Mouse (Mus musculus) frontal cortex, postnatal 14 days (tissue): ENCODE data around the gene Bst1.
A peak's percentile ranks its signal among the peaks of the same experiment; 100 is the strongest.

Experiments
- DNase-seq, 2 experiments: peaks; one replicate each; pipeline ENCODE4 v3.0.0; 2022; ENCODE audit warnings: low spot score in 2 of 2

The Bst1 gene

DNA sequence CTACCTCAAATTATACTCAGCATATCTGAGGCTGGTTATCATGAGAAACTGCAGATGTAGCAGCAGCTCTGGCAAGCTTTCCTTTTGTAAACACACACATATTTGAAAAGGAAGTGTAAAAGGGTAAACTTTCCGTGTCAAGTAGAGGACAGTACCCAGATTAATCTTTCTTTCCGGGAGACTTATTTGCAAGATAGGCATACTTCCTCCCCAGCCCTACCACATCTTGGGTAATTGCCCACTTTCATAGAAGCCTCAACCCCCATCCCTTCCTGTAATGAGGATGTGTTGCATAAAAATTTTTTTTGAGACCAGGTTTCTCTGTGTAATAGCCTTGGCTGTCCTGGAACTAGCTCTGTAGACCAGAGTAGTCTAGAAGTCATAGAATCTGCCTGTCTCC lies 37.1 kb downstream of the Bst1 start:
- DNase-seq: no peak

DNA sequence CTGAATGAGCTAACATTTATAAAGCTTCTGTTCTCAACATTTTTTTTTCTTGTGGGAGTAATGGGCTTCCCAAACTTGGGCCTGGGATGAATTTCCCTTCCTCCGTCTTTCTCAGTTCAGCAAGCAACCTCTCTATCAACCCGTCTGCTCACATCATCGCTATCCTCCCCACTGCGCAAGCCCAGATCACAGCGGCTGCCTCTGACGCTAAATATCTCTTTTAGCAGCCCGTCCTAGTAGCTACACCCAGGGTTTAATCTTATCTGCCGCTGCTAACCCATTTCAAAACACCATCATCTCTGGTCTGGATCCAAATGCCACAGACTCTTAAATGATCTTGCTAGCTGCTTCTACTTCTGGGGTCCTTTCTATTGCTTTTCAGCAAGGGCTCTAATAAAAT lies 41.0 kb downstream of the Bst1 start:
- no peak for DNase-seq

DNA sequence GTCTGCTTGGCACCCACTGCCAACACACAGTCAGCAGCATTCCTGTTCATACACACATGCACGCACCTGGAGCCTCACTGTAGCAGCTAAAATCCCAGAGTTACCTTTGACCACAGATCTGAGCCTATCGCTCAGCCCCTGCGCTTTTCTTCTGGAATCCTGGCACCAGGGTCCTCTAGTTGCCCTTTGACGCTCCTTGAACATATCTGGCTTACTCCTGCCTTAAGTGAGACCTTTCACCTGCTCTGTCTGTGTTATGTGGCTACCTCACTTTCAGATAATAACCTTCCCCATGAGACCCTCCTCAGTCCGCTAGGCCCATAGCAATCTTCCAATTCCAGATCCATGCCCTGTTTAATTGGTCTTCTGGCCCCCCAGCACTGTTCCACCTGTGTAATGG lies 41.4 kb downstream of the Bst1 start:
- no peak for DNase-seq

DNA sequence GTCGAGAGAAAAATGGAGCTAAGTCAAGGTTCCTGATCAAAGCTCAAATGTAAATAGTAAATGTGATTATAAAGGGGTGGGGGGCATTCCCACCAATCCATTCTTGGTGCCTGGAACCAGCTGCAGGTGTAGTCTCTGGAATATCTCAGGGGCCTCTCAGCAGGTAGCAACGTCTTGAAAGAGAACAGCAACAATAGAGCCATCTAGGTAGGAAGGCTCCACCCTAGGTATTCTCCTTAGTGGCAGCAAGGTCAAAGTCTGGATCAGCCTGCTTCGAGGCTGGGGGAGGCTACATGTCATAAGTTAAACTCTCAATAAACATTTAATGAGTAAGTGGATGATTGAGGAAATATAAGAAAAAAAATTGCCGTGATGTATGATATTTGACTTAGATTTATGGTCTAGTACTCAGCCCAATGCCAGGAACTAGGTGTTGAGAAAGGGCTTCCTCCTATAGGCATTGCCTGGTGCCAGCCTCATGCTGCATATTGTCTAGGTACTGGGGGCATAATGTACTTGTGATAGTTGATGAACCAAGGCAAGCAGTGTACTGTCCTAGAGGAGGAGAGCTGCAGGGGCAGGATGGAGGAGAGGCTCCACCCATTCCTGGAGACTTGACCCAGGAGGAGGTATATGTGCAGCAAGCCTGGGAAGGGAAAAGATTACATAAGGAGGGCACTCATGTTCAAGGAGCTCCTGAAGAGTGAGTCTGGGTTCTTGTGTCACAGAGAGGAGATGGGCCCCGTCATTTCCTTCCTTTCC lies 42.2 kb downstream of the Bst1 start:
- no peak for DNase-seq

DNA sequence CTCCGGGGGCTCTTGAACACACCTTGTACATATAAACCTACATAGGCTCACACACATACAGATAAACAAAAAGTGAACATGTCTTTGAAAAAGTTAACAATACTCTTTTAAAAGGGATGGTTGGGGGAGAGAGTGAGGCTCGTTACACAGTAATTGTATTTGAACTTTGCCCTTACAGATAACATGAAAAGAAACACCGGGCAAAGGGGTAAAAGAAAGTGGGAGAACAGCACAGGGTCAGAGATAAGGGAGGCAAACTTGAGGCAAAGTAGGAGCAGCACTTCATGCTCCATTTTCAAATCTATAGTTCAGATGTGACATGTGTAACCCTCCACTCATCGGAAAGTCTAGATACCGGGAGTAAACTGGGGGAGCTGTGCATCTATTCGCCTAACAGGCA lies 45.0 kb downstream of the Bst1 start:
- DNase-seq: no peak

DNA sequence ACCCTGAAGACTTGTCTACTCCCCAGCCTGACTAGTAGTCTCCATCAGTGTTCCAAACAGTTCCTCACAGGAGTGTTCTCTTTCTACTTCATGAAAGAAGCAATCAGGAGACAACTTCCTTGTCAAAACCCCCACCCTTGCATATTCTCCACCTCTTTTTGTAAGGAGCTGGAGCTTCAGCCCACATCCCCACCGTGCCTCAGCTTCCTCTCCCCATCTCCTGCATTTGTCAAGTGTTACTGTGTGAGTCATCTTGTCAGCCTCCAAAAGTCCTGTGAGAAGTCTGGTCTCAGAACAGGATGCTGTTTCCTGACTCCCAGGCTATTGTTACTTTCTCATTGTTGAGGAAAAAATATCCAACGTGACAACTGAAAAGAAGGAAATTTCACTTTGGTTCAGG lies 46.6 kb downstream of the Bst1 start:
- DNase-seq: no peak

DNA sequence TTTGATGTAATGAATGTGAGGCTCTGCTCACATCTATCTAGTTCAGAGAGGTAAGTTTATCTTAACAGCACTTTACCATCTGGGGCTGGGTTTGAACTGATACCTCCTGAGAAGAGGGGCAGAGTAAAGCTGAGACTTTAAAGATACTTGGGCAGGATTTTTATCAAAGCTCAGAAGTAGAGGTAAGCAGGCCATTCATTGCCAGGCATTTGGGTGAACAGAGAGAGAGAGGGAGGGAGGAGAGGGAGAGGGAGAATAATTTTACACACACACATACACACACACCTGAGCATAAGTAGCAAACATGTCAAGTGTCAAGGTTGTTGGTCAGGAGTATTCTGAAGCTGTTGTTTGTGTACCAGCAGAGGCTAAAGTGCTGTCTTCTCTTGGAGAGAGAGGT lies 49.6 kb downstream of the Bst1 start, which contains the start of gene Cd38:
TSS of gene Cd38 (plus strand) at position 301 of the 400 bp plus-strand sequence.
- DNase-seq: no peak

DNA sequence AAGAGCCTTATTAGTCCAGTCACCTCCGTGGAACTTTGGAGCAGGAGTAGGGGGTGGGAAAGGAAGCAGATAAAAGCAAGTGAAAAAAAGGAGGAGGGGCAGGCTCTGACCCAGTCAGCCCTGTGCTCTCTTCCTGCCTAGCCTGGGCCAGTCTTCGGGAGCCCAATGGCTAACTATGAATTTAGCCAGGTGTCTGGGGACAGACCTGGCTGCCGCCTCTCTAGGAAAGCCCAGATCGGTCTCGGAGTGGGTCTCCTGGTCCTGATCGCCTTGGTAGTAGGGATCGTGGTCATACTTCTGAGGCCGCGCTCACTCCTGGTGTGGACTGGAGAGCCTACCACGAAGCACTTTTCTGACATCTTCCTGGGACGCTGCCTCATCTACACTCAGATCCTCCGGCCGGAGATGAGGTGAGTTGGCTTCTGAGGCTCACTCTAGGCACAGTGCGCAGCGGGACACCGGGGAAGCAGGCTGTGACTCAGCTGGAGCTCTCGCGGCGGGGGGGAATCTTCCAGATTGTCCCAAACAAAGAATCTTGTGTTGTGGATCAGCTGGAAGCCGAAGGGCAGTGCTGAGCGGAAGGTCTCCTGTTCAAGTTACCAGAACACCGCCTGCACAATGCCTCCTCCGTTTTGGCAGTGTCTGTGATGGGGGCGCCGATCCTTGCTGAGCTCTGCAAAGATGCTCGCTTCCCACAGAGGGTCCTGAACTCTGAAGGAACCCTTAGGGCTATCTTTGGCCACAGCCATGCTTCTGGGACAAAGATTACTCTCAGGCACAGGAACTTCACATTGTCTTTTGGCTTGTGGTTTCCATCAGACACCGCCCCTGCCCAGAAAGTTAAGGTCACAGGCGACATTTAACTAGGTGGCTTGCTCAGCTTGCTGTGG lies 50.3 kb downstream of the Bst1 start:
- peak in 1 of 2 experiments; percentile 21 for DNase-seq

DNA sequence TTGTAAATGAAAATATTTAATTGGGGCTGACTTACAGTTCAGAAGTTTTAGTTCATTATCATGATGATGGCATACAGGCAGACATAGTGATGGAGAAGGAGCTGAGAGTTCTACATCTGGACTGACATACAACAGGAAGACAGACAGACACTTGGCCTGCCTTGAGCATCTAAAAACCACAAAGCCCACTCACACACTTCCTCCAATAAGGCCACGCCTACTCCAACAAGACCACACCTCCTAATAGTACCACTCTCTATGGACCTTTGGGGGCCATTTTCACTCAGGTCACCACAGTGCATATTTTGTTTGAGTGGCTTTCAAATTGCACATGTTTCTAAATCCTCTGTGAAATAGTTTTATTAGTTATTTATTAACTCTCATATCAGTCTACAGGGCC lies 53.2 kb downstream of the Bst1 start:
- no peak for DNase-seq

DNA sequence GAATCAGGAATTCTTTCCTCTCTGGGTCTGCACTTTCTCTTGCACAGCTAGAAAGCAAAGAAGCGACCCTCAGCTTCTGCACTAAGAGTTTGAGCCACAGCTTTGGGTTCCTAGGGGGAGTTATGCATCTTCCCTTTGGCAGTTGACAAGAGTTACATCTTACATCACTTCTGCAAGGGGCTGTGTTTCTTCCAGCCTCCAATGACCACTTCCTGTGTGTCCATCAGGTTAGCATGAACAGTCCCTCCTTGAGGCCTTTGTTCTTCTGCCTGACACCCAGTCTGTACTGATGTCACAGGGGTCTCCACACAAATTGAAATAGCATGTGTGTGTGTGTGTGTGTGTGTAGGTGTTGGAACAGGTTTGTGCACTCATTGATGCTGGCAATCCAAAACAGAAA lies 54.0 kb downstream of the Bst1 start:
- DNase-seq: no peak

DNA sequence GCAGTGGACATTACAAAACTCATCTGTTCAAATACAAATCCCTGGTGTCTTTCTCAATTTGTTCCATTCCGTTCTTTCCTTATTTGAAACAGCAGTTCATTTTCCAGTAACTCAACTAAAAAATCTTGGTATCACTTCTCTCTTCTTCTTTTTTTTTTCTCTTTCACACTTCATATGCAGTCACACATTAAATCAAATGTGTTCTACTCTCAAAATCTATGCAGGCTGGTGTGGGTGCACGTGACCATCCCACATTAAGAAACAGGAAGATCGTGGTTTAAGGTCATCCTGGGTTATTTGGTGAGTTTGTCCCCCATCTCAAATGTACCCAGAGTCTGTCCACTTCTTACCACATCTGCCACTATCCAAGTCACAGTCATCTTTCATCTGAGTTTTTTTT lies 63.3 kb downstream of the Bst1 start:
- DNase-seq: no peak

DNA sequence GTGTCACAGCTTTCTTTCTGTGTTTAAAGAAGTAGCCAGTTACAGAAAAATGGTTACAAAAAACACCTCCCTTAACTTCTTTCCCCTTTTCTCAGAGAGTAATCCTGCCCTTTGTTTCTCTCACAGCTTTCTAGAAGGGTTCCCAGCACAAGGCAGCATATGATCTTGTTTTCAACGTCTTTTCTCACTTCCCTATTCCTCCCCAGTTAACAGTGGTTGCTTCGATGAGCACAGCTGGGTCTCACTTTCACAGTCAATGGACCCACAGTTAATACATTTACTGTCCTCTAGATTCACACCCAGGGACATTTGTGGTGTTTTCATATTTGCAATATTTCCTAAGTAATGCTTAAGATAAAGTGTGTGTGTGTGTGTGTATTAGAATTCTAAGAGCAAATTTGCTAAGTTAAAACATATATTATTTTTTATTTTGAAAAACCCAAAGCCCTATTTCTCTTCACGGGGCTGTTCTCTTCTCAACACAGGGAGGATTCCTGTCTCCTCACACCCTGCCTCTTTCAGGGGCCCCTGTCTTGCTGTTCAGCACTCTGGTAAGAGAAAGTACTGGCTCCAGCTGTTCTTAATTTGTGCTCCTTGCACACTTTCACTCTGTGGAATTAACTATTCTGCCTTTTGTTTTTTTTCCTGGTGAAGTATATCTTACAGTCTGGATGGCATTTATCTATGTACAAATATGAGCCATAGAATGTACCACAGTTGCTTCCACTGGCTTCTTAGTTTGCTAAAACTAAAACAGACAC lies 66.6 kb downstream of the Bst1 start:
- no peak for DNase-seq

DNA sequence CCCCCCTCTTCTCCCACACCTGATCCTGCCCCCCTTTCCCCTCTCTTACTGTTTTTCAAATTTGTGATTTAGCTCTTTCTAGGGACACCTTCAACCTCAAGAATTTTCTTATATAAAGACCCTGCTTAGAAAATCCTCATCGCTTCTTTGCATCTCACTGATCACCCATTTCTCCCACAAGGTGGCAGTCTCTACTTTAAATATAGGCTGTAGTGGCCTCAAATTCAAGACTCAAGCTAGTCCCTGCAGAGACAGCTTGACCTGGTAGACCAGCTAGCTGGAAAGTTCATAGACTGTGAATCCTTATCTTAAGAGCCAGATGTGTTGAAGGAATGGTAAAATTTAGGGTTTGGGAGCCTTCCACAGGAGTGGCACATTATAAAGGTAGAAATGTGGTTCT lies 73.7 kb downstream of the Bst1 start:
- peak in 1 of 2 experiments; percentile 33 for DNase-seq
